ENCODE assay signal across 17 mouse cellular contexts in genomic region chr11:96604751-96605450, GRCm38 (mm10).
DNase-seq lines count a peak whose midpoint lies in the region; ATAC-seq and TF ChIP-seq lines count a peak whose summit lies in the region.
"Had no signal": no experiment of that assay in that cellular context is flagged by ENCODE, and none has a peak within 500 bp of the region (broad histone marks: within the 10 kb centered on the region; RNA-seq: fewer than 3 reads in every experiment).

No protein-coding gene starts in this region.

- peaks cover 8% of the 10 kb centered on the region for H3K4me1 ChIP-seq in forebrain, embryonic 15.5 days
- peaks cover 5% of the 10 kb centered on the region; the same call in 1 of the 2 replicates for H3K4me1 ChIP-seq in forebrain, embryonic 10.5 days
- peaks cover 12% of the 10 kb centered on the region for H3K4me1 ChIP-seq in kidney, embryonic 16.5 days (ENCODE audit: insufficient read depth, low read length)
- H3K4me1 ChIP-seq in kidney, adult 2 months (ENCODE audit: control insufficient read depth, insufficient read depth, low read length), result 0 out of 2 replicates have a peak, but pooled peaks cover 3% of the 10 kb centered on the region
- H3K4me1 ChIP-seq in intestine, embryonic 15.5 days (replicated peaks), result peaks cover 8% of the 10 kb centered on the region; the same call in 1 of the 2 replicates
- H3K4me1 ChIP-seq: limb, embryonic 12.5 days; midbrain, embryonic 15.5 days; neural tube, embryonic 12.5 days had no signal

- no peak overlapping the region for H3K4me2 ChIP-seq in forebrain, embryonic 15.5 days (replicated peaks)
- H3K4me2 ChIP-seq in kidney, embryonic 16.5 days (replicated peaks; ENCODE audit: low read depth, low read length), result no peak overlapping the region
- H3K4me2 ChIP-seq in intestine, embryonic 15.5 days (replicated peaks), result no peak overlapping the region
- H3K4me2 ChIP-seq: limb, embryonic 12.5 days; midbrain, embryonic 15.5 days; neural tube, embryonic 12.5 days had no signal

- peak overlapping the region; percentile 20; the same call in 1 of the 2 replicates for H3K27ac ChIP-seq in forebrain, embryonic 15.5 days (replicated peaks)
- no peak overlapping the region for H3K27ac ChIP-seq in forebrain, embryonic 10.5 days
- H3K27ac ChIP-seq in kidney, embryonic 16.5 days (ENCODE audit: low read length), result peak overlapping the region; percentile 48
- H3K27ac ChIP-seq in kidney, adult 2 months (ENCODE audit: insufficient read depth, low read depth, low read length), result no peak overlapping the region; the same call in 1 of the 2 replicates
- H3K27ac ChIP-seq in intestine, embryonic 15.5 days, result peak overlapping the region; percentile 58
- H3K27ac ChIP-seq: gastrocnemius, adult 2 months; limb, embryonic 12.5 days; midbrain, embryonic 15.5 days; neural tube, embryonic 12.5 days had no signal

- no peaks in the 10 kb centered on the region for H3K27me3 ChIP-seq in forebrain, embryonic 15.5 days
- H3K27me3 ChIP-seq in forebrain, embryonic 10.5 days (ENCODE audit: poor library complexity, severe bottlenecking), result no peaks in the 10 kb centered on the region; the same call in 1 of the 2 replicates
- H3K27me3 ChIP-seq in kidney, embryonic 16.5 days (ENCODE audit: insufficient read depth, low read length), result no peaks in the 10 kb centered on the region
- H3K27me3 ChIP-seq in kidney, adult 2 months (replicated peaks; ENCODE audit: control insufficient read depth, insufficient read depth, low read length), result no peaks in the 10 kb centered on the region
- no peaks in the 10 kb centered on the region; the same call in 1 of the 2 replicates for H3K27me3 ChIP-seq in intestine, embryonic 15.5 days (replicated peaks)
- H3K27me3 ChIP-seq: midbrain, embryonic 15.5 days; neural tube, embryonic 12.5 days had no signal

- WGBS in forebrain, embryonic 15.5 days, result 60% methylated on average over 7 of the region's 7 CpGs
- 81% methylated on average over 7 of the region's 7 CpGs for WGBS in forebrain, embryonic 10.5 days
- WGBS in kidney, embryonic 16.5 days, result 47% methylated on average over 7 of the region's 7 CpGs
- WGBS in kidney, adult 2 months, result 56% methylated on average over 7 of the region's 7 CpGs
- 30% methylated on average over 7 of the region's 7 CpGs for WGBS in intestine, embryonic 15.5 days

- DNase-seq in forebrain, embryonic 10.5 days (ENCODE audit: extremely low spot score, low spot score), result no peak
- no peak for DNase-seq in kidney, adult 2 months
- DNase-seq in NIH3T3 (ENCODE audit: low read depth), result peak; percentile 38
- no peak for DNase-seq in cerebellum, adult 8-10 months
- DNase-seq: adrenal gland, postnatal 25 days; cerebellum, adult 11 months; gastrocnemius, adult 2 months; kidney, postnatal 36 days; liver, postnatal 0 days; spleen, adult 18-20 months had no signal

- H3K36me3 ChIP-seq in forebrain, embryonic 15.5 days, result no peaks in the 10 kb centered on the region
- H3K36me3 ChIP-seq in forebrain, embryonic 10.5 days (replicated peaks), result no peaks in the 10 kb centered on the region
- no peaks in the 10 kb centered on the region for H3K36me3 ChIP-seq in kidney, embryonic 16.5 days (ENCODE audit: insufficient read depth, low read length)
- H3K36me3 ChIP-seq in kidney, adult 2 months (ENCODE audit: control insufficient read depth, insufficient read depth, low read length), result no peaks in the 10 kb centered on the region
- no peaks in the 10 kb centered on the region for H3K36me3 ChIP-seq in intestine, embryonic 15.5 days
- H3K36me3 ChIP-seq: limb, embryonic 12.5 days; midbrain, embryonic 15.5 days; neural tube, embryonic 12.5 days had no signal

- TF ChIP-seq POLR2A in kidney, adult 2 months (IDR thresholded peaks at IDR 0.05; ENCODE audit: low read depth, low read length), result no peak

- TF ChIP-seq CTCF in kidney, adult 2 months (conservative IDR thresholded peaks at IDR 0.05; ENCODE audit: insufficient read depth, insufficient read length, low read depth, low read length), result no peak

- no peaks in the 10 kb centered on the region for H3K9me3 ChIP-seq in forebrain, embryonic 15.5 days
- H3K9me3 ChIP-seq in forebrain, embryonic 10.5 days, result no peaks in the 10 kb centered on the region
- no peaks in the 10 kb centered on the region for H3K9me3 ChIP-seq in kidney, embryonic 16.5 days (ENCODE audit: low read length)
- H3K9me3 ChIP-seq in intestine, embryonic 15.5 days, result no peaks in the 10 kb centered on the region
- H3K9me3 ChIP-seq: limb, embryonic 12.5 days; midbrain, embryonic 15.5 days had no signal

- no peak for ATAC-seq in forebrain, embryonic 15.5 days (replicated peaks)
- no peak for ATAC-seq in kidney, embryonic 16.5 days (ENCODE audit: low FRiP score, low TSS enrichment)
- no peak; the same call in 1 of the 2 replicates for ATAC-seq in intestine, embryonic 15.5 days
- ATAC-seq in inflammation-experienced regulatory T-cells, adult 6 months, result no peak
- ATAC-seq: liver, postnatal 0 days; midbrain, embryonic 15.5 days had no signal

- no peak overlapping the region for H3K9ac ChIP-seq in forebrain, embryonic 15.5 days (replicated peaks)
- no peak overlapping the region for H3K9ac ChIP-seq in kidney, embryonic 16.5 days (replicated peaks; ENCODE audit: low read length)
- no peak overlapping the region for H3K9ac ChIP-seq in intestine, embryonic 15.5 days
- H3K9ac ChIP-seq: limb, embryonic 12.5 days; liver, postnatal 0 days; midbrain, embryonic 15.5 days; neural tube, embryonic 12.5 days had no signal

- no peak overlapping the region for H3K4me3 ChIP-seq in forebrain, embryonic 15.5 days
- no peak overlapping the region for H3K4me3 ChIP-seq in forebrain, embryonic 10.5 days
- H3K4me3 ChIP-seq in kidney, embryonic 16.5 days (ENCODE audit: low read length), result no peak overlapping the region
- no peak overlapping the region for H3K4me3 ChIP-seq in kidney, adult 2 months (ENCODE audit: insufficient read depth, low read depth, low read length)
- no peak overlapping the region for H3K4me3 ChIP-seq in intestine, embryonic 15.5 days (replicated peaks)
- H3K4me3 ChIP-seq: gastrocnemius, adult 2 months; limb, embryonic 12.5 days; midbrain, embryonic 15.5 days; neural tube, embryonic 12.5 days had no signal

Comparison
In these comparisons a context has a peak if more than half of its experiments do, and no peak if none do; other contexts are left out.
1. H3K27ac ChIP-seq: peak in forebrain, embryonic 15.5 days (single experiment), kidney, embryonic 16.5 days (single experiment) and intestine, embryonic 15.5 days (single experiment); none in forebrain, embryonic 10.5 days (single experiment) and kidney, adult 2 months (single experiment).